Mouse (Mus musculus) liver, postnatal 0 days (tissue): ENCODE data around the gene Oaz3.

Source experiments
- CTCF ChIP-seq: sonication (generic); IDR thresholded peaks from 2 replicates; pipeline ENCODE4 v1.5.1; 2016; ENCODE audit warnings: antibody characterized with exemption, low read depth
- EP300 ChIP-seq: IDR thresholded peaks from 2 replicates; pipeline ENCODE4 v1.6.1; 2016; ENCODE audit warnings: antibody characterized with exemption, low read depth, mild to moderate bottlenecking

DNA sequence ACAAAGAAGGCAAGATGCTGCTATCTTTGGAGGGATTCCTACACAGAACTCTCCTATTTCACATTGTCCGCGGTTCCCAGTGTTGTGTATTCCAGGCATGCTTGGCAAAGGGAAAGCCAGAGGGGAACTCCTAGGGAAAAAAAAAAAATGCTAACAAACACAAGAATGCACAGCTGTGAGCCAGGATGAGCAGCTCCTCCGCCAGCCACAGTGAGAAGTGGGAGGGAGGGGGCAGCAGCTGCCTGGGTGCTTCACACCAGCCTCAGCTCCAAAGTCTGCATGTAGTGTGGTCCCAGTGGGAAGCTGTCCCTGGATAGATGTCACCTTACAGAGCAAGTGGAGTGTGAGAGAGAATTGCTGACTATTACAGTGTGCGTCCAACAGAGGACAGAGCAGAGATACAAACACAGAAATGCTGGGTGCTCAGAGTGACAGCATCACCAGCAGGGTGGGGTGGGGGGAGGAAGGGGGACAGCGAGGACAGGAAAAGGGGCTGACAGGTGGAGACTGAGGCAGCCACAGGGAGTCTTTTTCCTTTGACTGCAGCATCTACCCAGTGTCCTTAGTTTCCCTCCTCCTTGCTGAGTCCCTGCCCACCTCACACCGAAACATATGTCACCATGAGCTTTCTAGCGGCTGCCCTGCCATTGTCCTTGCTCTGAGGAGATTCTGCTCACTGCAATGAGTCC lies 39.2 kb downstream of the Oaz3 start:
- TF ChIP-seq CTCF (no peak), EP300 (no peak)
